Mouse (Mus musculus) hindbrain, embryonic 12.5 days (tissue): Measurements from ENCODE around the gene Gm5148. TPM values are rescaled to one million over a fixed set of nuclear protein-coding genes. Genes with fewer than 3 reads are reported as not detected.
A peak's percentile ranks its signal among the peaks of the same experiment; 100 is the strongest.

ENCODE experiments used
- ATAC-seq: fragments of 200-750 bp; cut with Nextera tagmentation; 2 replicates; pipeline ENCODE4 v1.8.0; 2017; ENCODE audit warnings: moderate TSS enrichment; ENCODE audit not compliant: low FRiP score
- H3K27ac ChIP-seq: fragments of 300-500 bp; sonication (generic); 2 replicates; pipeline ENCODE4 v1.5.1; 2016; ENCODE audit warnings: mild to moderate bottlenecking
- H3K27me3 ChIP-seq: fragments of 300-500 bp; sonication (generic); 2 replicates; pipeline ENCODE4 v1.6.1; 2016; ENCODE audit warnings: mild to moderate bottlenecking
- H3K36me3 ChIP-seq: fragments of 300-500 bp; sonication (generic); 2 replicates; pipeline ENCODE4 v1.6.1; 2016; ENCODE audit warnings: mild to moderate bottlenecking
- H3K4me1 ChIP-seq: fragments of 300-500 bp; sonication (generic); 2 replicates; pipeline ENCODE4 v1.6.1; 2016
- H3K4me2 ChIP-seq: fragments of 300-500 bp; sonication (generic); replicated peaks from 2 replicates; pipeline ENCODE4 v1.6.1; 2016; ENCODE audit warnings: mild to moderate bottlenecking
- H3K4me3 ChIP-seq: fragments of 300-500 bp; sonication (generic); 2 replicates; pipeline ENCODE4 v1.5.1; 2016; ENCODE audit warnings: mild to moderate bottlenecking
- H3K9ac ChIP-seq: fragments of 300-500 bp; sonication (generic); 2 replicates; pipeline ENCODE4 v1.6.1; 2016; ENCODE audit warnings: mild to moderate bottlenecking, moderate library complexity
- H3K9me3 ChIP-seq: fragments of 300-500 bp; sonication (generic); replicated peaks from 2 replicates; pipeline ENCODE4 v1.6.1; 2016; ENCODE audit warnings: mild to moderate bottlenecking
- WGBS: fragments of 180-500 bp; shearing (Covaris S2); methylation state at CpG from one replicate; pipeline ENCODE4 v1.1.7; 2016; 5-methylcytosine and 5-hydroxymethylcytosine counted together
- polyA plus RNA-seq: library from polyadenylated mRNA; unstranded; fragments of >200 nt; fragmentation: Nextera tagmentation; extraction: Ambion mirVana; gene quantifications from 2 replicates; pipeline ENCODE4 v1.2.1, GENCODE M21; 2016

The Gm5148 gene
- polyA plus RNA-seq, result 3.9 and 4.0 TPM in 2 replicates

GRCm38 (mm10) chr3:37724171-37724804 lies at the start of gene Gm5148:
Gene Gm5148 (minus strand): TSS chr3:37724490.
- Histone ChIP-seq H3K4me1 (peaks cover 32% of the 10 kb centered on the region), H3K36me3 (no peaks in the 10 kb centered on the region), H3K27me3 (peaks cover 18% of the 10 kb centered on the region), H3K9ac (peak within 1 kb of the TSS; percentile 55), H3K4me2 (peak within 1 kb of the TSS; percentile 65), H3K9me3 (no peaks in the 10 kb centered on the region), H3K27ac (peak within 1 kb of the TSS; percentile 35), H3K4me3 (peak within 1 kb of the TSS; percentile 35)
- ATAC-seq, result peak; percentile 73
- 3% methylated on average over 24 of the region's 24 CpGs for WGBS

- no peak for ATAC-seq
- Histone ChIP-seq H3K4me3 (no peak overlapping the region), H3K9me3 (no peaks in the 10 kb centered on the region), H3K27me3 (no peaks in the 10 kb centered on the region), H3K36me3 (no peaks in the 10 kb centered on the region), H3K27ac (no peak overlapping the region), H3K4me1 (peaks cover 23% of the 10 kb centered on the region), H3K4me2 (no peak overlapping the region), H3K9ac (no peak overlapping the region)
Observed at GRCm38 (mm10) chr3:37770951-37771350, 46.7 kb upstream of the Gm5148 start.

- whole genome bisulfite sequencing, result 26% methylated on average over 5 of the region's 5 CpGs
- H3K27ac ChIP-seq, result peak overlapping the region; percentile 77
Observed at GRCm38 (mm10) chr3:37769268-37769756, 45.0 kb upstream of the Gm5148 start.

GRCm38 (mm10) chr3:37767147-37768015 lies 43.1 kb upstream of the Gm5148 start:
- no peak overlapping the region for H3K9ac ChIP-seq
- peaks cover 23% of the 10 kb centered on the region for H3K4me1 ChIP-seq
- no peak overlapping the region for H3K4me2 ChIP-seq
- 72% methylated on average over 12 of the region's 12 CpGs for whole genome bisulfite sequencing
- ATAC-seq, result no peak
- H3K27ac ChIP-seq, result no peak overlapping the region
- no peak overlapping the region for H3K4me3 ChIP-seq
- no peaks in the 10 kb centered on the region for H3K9me3 ChIP-seq
- no peaks in the 10 kb centered on the region for H3K36me3 ChIP-seq
- H3K27me3 ChIP-seq, result no peaks in the 10 kb centered on the region

More at GRCm38 (mm10) chr3:37769268-37769756, 45.0 kb upstream of the Gm5148 start:
- no peak overlapping the region for H3K4me3 ChIP-seq
- ATAC-seq, result peak; percentile 75
- no peaks in the 10 kb centered on the region for H3K36me3 ChIP-seq
- no peak overlapping the region for H3K9ac ChIP-seq
- H3K27me3 ChIP-seq, result no peaks in the 10 kb centered on the region
- H3K9me3 ChIP-seq, result no peaks in the 10 kb centered on the region
- H3K4me1 ChIP-seq, result peaks cover 23% of the 10 kb centered on the region
- peak overlapping the region; percentile 23; the same call in 1 of the 2 replicates for H3K4me2 ChIP-seq

GRCm38 (mm10) chr3:37766628-37767027 lies 42.3 kb upstream of the Gm5148 start:
- Histone ChIP-seq H3K36me3 (no peaks in the 10 kb centered on the region), H3K9ac (no peak overlapping the region), H3K9me3 (no peaks in the 10 kb centered on the region), H3K4me1 (peaks cover 23% of the 10 kb centered on the region), H3K4me3 (no peak overlapping the region), H3K27me3 (no peaks in the 10 kb centered on the region), H3K4me2 (no peak overlapping the region), H3K27ac (no peak overlapping the region)
- ATAC-seq, result no peak
- 68% methylated on average over 4 of the region's 4 CpGs for WGBS

GRCm38 (mm10) chr3:37765971-37766370 lies 41.7 kb upstream of the Gm5148 start:
- Histone ChIP-seq H3K4me2 (no peak overlapping the region), H3K4me1 (peaks cover 23% of the 10 kb centered on the region), H3K27me3 (no peaks in the 10 kb centered on the region), H3K27ac (no peak overlapping the region), H3K9ac (no peak overlapping the region), H3K4me3 (no peak overlapping the region), H3K9me3 (no peaks in the 10 kb centered on the region), H3K36me3 (no peaks in the 10 kb centered on the region)
- WGBS, result 76% methylated on average over 5 of the region's 5 CpGs
- no peak for ATAC-seq

- Histone ChIP-seq H3K36me3 (no peaks in the 10 kb centered on the region), H3K4me2 (no peak overlapping the region), H3K9ac (no peak overlapping the region), H3K4me1 (peaks cover 23% of the 10 kb centered on the region), H3K27ac (no peak overlapping the region), H3K27me3 (no peaks in the 10 kb centered on the region), H3K9me3 (no peaks in the 10 kb centered on the region), H3K4me3 (no peak overlapping the region)
- 91% methylated on average over 3 of the region's 3 CpGs for WGBS
- ATAC-seq, result no peak
Observed at GRCm38 (mm10) chr3:37765275-37765674, 41.0 kb upstream of the Gm5148 start.

- H3K9me3 ChIP-seq, result no peaks in the 10 kb centered on the region
- 88% methylated on average over 3 of the region's 3 CpGs for WGBS
- no peak overlapping the region for H3K4me3 ChIP-seq
- no peak overlapping the region for H3K9ac ChIP-seq
- H3K4me2 ChIP-seq, result no peak overlapping the region
- no peaks in the 10 kb centered on the region for H3K36me3 ChIP-seq
- H3K4me1 ChIP-seq, result peaks cover 13% of the 10 kb centered on the region
- no peak for ATAC-seq
- H3K27me3 ChIP-seq, result no peaks in the 10 kb centered on the region
- H3K27ac ChIP-seq, result no peak overlapping the region
Observed at GRCm38 (mm10) chr3:37762303-37762702, 38.0 kb upstream of the Gm5148 start.

GRCm38 (mm10) chr3:37761741-37762140 lies 37.5 kb upstream of the Gm5148 start:
- ATAC-seq, result no peak
- Histone ChIP-seq H3K4me2 (no peak overlapping the region), H3K9me3 (no peaks in the 10 kb centered on the region), H3K36me3 (no peaks in the 10 kb centered on the region), H3K4me1 (peaks cover 14% of the 10 kb centered on the region), H3K4me3 (no peak overlapping the region), H3K9ac (no peak overlapping the region), H3K27ac (no peak overlapping the region), H3K27me3 (no peaks in the 10 kb centered on the region)
- 67% methylated on average over 5 of the region's 5 CpGs for WGBS

GRCm38 (mm10) chr3:37760866-37761265 lies 36.6 kb upstream of the Gm5148 start:
- Histone ChIP-seq H3K36me3 (no peaks in the 10 kb centered on the region), H3K4me3 (no peak overlapping the region), H3K27ac (no peak overlapping the region), H3K27me3 (no peaks in the 10 kb centered on the region), H3K4me1 (peaks cover 14% of the 10 kb centered on the region), H3K9me3 (no peaks in the 10 kb centered on the region), H3K9ac (no peak overlapping the region), H3K4me2 (no peak overlapping the region)
- ATAC-seq, result no peak
- 85% methylated on average over 6 of the region's 6 CpGs for WGBS

- H3K27ac ChIP-seq, result 0 out of 2 replicates have a peak overlapping the region, but pooled peaks have one; percentile 19
- peaks cover 14% of the 10 kb centered on the region for H3K4me1 ChIP-seq
- H3K36me3 ChIP-seq, result no peaks in the 10 kb centered on the region
- ATAC-seq, result peak; percentile 39
- WGBS, result 44% methylated on average over 9 of the region's 9 CpGs
- no peak overlapping the region for H3K4me3 ChIP-seq
- H3K27me3 ChIP-seq, result no peaks in the 10 kb centered on the region
- H3K9ac ChIP-seq, result no peak overlapping the region
- no peaks in the 10 kb centered on the region for H3K9me3 ChIP-seq
- peak overlapping the region; percentile 36 for H3K4me2 ChIP-seq
Observed at GRCm38 (mm10) chr3:37758611-37759322, 34.5 kb upstream of the Gm5148 start.

- no peaks in the 10 kb centered on the region for H3K9me3 ChIP-seq
- ATAC-seq, result peak; percentile 95
- 0 out of 2 replicates have a peak overlapping the region, but pooled peaks have one; percentile 19 for H3K27ac ChIP-seq
- 0 out of 2 replicates have a peak overlapping the region, but pooled peaks have one; percentile 19 for H3K9ac ChIP-seq
- no peaks in the 10 kb centered on the region for H3K27me3 ChIP-seq
- H3K36me3 ChIP-seq, result no peaks in the 10 kb centered on the region
- peaks cover 14% of the 10 kb centered on the region for H3K4me1 ChIP-seq
- 2% methylated on average over 12 of the region's 12 CpGs for WGBS
- H3K4me2 ChIP-seq, result peak overlapping the region; percentile 36
- no peak overlapping the region for H3K4me3 ChIP-seq
Observed at GRCm38 (mm10) chr3:37758124-37758523, 33.8 kb upstream of the Gm5148 start.
